Mouse (Mus musculus): ENCODE measurements at regions not wholly inside any gene's neighbourhood (a gene's known extent, or its start where the extent isn't known, plus 50 kb on each side); places are given as distances from the start of the nearest gene placed in this dataset.

GRCm38 (mm10) chr10:44609187-44609586 is 80.9 kb upstream of the Prdm1 start:
- 85% methylated on average over 6 of the region's 6 CpGs for WGBS

GRCm38 (mm10) chr10:44607334-44607851 is 79.1 kb upstream of the Prdm1 start:
- H3K4me3 ChIP-seq: no peak overlapping the region
- no peaks in the 10 kb centered on the region for H3K4me1 ChIP-seq (replicated peaks)
- H3K27ac ChIP-seq: no peak overlapping the region
- H3K4me2 ChIP-seq: no peak overlapping the region
- H3K9ac ChIP-seq: no peak overlapping the region
- WGBS: 81% methylated on average over 5 of the region's 5 CpGs
- H3K36me3 ChIP-seq: no peaks in the 10 kb centered on the region
- no peaks in the 10 kb centered on the region for H3K9me3 ChIP-seq
- ATAC-seq (ENCODE audit: low FRiP score): no peak
- H3K27me3 ChIP-seq: no peaks in the 10 kb centered on the region

More at GRCm38 (mm10) chr10:44609187-44609586, 80.9 kb upstream of the Prdm1 start:
- Histone ChIP-seq H3K4me1 (replicated peaks) (no peaks in the 10 kb centered on the region), H3K9ac (no peak overlapping the region), H3K4me3 (no peak overlapping the region), H3K27ac (no peak overlapping the region), H3K27me3 (no peaks in the 10 kb centered on the region), H3K9me3 (no peaks in the 10 kb centered on the region), H3K36me3 (no peaks in the 10 kb centered on the region), H3K4me2 (no peak overlapping the region)
- ATAC-seq (ENCODE audit: low FRiP score): no peak

GRCm38 (mm10) chr10:44604512-44604911 is 76.2 kb upstream of the Prdm1 start:
- Histone ChIP-seq H3K9me3 (no peaks in the 10 kb centered on the region), H3K4me1 (replicated peaks) (0 out of 2 replicates have a peak, but pooled peaks cover 2% of the 10 kb centered on the region), H3K36me3 (no peaks in the 10 kb centered on the region), H3K9ac (no peak overlapping the region), H3K27ac (no peak overlapping the region), H3K4me3 (no peak overlapping the region), H3K27me3 (no peaks in the 10 kb centered on the region), H3K4me2 (no peak overlapping the region)
- ATAC-seq (ENCODE audit: low FRiP score): no peak
- WGBS: 92% methylated on average over 11 of the region's 11 CpGs

- 79% methylated on average over 5 of the region's 5 CpGs for WGBS
- no peaks in the 10 kb centered on the region for H3K9me3 ChIP-seq
- 0 out of 2 replicates have a peak, but pooled peaks cover 2% of the 10 kb centered on the region for H3K4me1 ChIP-seq (replicated peaks)
- no peaks in the 10 kb centered on the region for H3K27me3 ChIP-seq
- no peaks in the 10 kb centered on the region for H3K36me3 ChIP-seq
- no peak overlapping the region for H3K4me2 ChIP-seq
- no peak for ATAC-seq (ENCODE audit: low FRiP score)
- no peak overlapping the region for H3K9ac ChIP-seq
- no peak overlapping the region for H3K4me3 ChIP-seq
- no peak overlapping the region for H3K27ac ChIP-seq
Measured at GRCm38 (mm10) chr10:44603461-44603860, 75.2 kb upstream of the Prdm1 start.

GRCm38 (mm10) chr10:44601550-44601949 is 73.2 kb upstream of the Prdm1 start:
- 87% methylated on average over 10 of the region's 10 CpGs for WGBS
- Histone ChIP-seq H3K9me3 (no peaks in the 10 kb centered on the region), H3K4me3 (no peak overlapping the region), H3K27me3 (no peaks in the 10 kb centered on the region), H3K4me1 (replicated peaks) (0 out of 2 replicates have a peak, but pooled peaks cover 2% of the 10 kb centered on the region), H3K4me2 (no peak overlapping the region), H3K36me3 (no peaks in the 10 kb centered on the region), H3K27ac (no peak overlapping the region), H3K9ac (no peak overlapping the region)
- no peak for ATAC-seq (ENCODE audit: low FRiP score)

GRCm38 (mm10) chr10:44599964-44600334 is 71.6 kb upstream of the Prdm1 start:
- H3K9me3 ChIP-seq: no peaks in the 10 kb centered on the region
- H3K4me2 ChIP-seq: no peak overlapping the region
- 0 out of 2 replicates have a peak, but pooled peaks cover 2% of the 10 kb centered on the region for H3K4me1 ChIP-seq (replicated peaks)
- no peaks in the 10 kb centered on the region for H3K27me3 ChIP-seq
- no peak overlapping the region for H3K9ac ChIP-seq
- 62% methylated on average over 4 of the region's 4 CpGs for WGBS
- H3K36me3 ChIP-seq: no peaks in the 10 kb centered on the region
- ATAC-seq (ENCODE audit: low FRiP score): no peak
- H3K4me3 ChIP-seq: no peak overlapping the region
- no peak overlapping the region for H3K27ac ChIP-seq

GRCm38 (mm10) chr10:44599331-44599963 is 71.1 kb upstream of the Prdm1 start:
- no peak overlapping the region for H3K9ac ChIP-seq
- H3K9me3 ChIP-seq: no peaks in the 10 kb centered on the region
- H3K27me3 ChIP-seq: no peaks in the 10 kb centered on the region
- ATAC-seq (ENCODE audit: low FRiP score): no peak
- H3K27ac ChIP-seq: no peak overlapping the region
- 0 out of 2 replicates have a peak, but pooled peaks cover 2% of the 10 kb centered on the region for H3K4me1 ChIP-seq (replicated peaks)
- no peak overlapping the region for H3K4me2 ChIP-seq
- no peak overlapping the region for H3K4me3 ChIP-seq
- 65% methylated on average over 10 of the region's 10 CpGs for WGBS
- no peaks in the 10 kb centered on the region for H3K36me3 ChIP-seq

GRCm38 (mm10) chr10:44598615-44599014 is 70.3 kb upstream of the Prdm1 start:
- Histone ChIP-seq H3K4me1 (replicated peaks) (0 out of 2 replicates have a peak, but pooled peaks cover 2% of the 10 kb centered on the region), H3K4me2 (no peak overlapping the region), H3K27me3 (no peaks in the 10 kb centered on the region), H3K9me3 (no peaks in the 10 kb centered on the region), H3K9ac (no peak overlapping the region), H3K36me3 (no peaks in the 10 kb centered on the region), H3K27ac (no peak overlapping the region), H3K4me3 (no peak overlapping the region)
- WGBS: 90% methylated on average over 3 of the region's 3 CpGs
- no peak for ATAC-seq (ENCODE audit: low FRiP score)

- Histone ChIP-seq H3K4me1 (replicated peaks) (0 out of 2 replicates have a peak, but pooled peaks cover 2% of the 10 kb centered on the region), H3K9ac (no peak overlapping the region), H3K9me3 (no peaks in the 10 kb centered on the region), H3K4me3 (no peak overlapping the region), H3K27me3 (no peaks in the 10 kb centered on the region), H3K36me3 (no peaks in the 10 kb centered on the region), H3K27ac (no peak overlapping the region), H3K4me2 (no peak overlapping the region)
- 83% methylated on average over 2 of the region's 2 CpGs for WGBS
- ATAC-seq (ENCODE audit: low FRiP score): no peak
Measured at GRCm38 (mm10) chr10:44595932-44596331, 67.6 kb upstream of the Prdm1 start.

GRCm38 (mm10) chr10:44589842-44590241 is 61.5 kb upstream of the Prdm1 start:
- 93% methylated on average over 6 of the region's 6 CpGs for WGBS

GRCm38 (mm10) chr10:44589352-44589751 is 61.1 kb upstream of the Prdm1 start:
- Histone ChIP-seq H3K4me1 (replicated peaks) (no peaks in the 10 kb centered on the region), H3K27ac (no peak overlapping the region), H3K4me3 (no peak overlapping the region), H3K4me2 (no peak overlapping the region), H3K9me3 (no peaks in the 10 kb centered on the region), H3K36me3 (no peaks in the 10 kb centered on the region), H3K9ac (no peak overlapping the region), H3K27me3 (no peaks in the 10 kb centered on the region)
- ATAC-seq (ENCODE audit: low FRiP score): no peak

More at GRCm38 (mm10) chr10:44589842-44590241, 61.5 kb upstream of the Prdm1 start:
- H3K4me2 ChIP-seq: no peak overlapping the region
- no peak for ATAC-seq (ENCODE audit: low FRiP score)
- H3K27ac ChIP-seq: no peak overlapping the region
- no peaks in the 10 kb centered on the region for H3K36me3 ChIP-seq
- H3K4me1 ChIP-seq (replicated peaks): no peaks in the 10 kb centered on the region
- H3K9me3 ChIP-seq: no peaks in the 10 kb centered on the region
- no peak overlapping the region for H3K9ac ChIP-seq
- H3K4me3 ChIP-seq: no peak overlapping the region
- no peaks in the 10 kb centered on the region for H3K27me3 ChIP-seq

- H3K27ac ChIP-seq: no peak overlapping the region
- WGBS: 80% methylated on average over 2 of the region's 2 CpGs
- H3K4me2 ChIP-seq: no peak overlapping the region
- no peak overlapping the region for H3K9ac ChIP-seq
- no peaks in the 10 kb centered on the region for H3K36me3 ChIP-seq
- H3K9me3 ChIP-seq: no peaks in the 10 kb centered on the region
- ATAC-seq (ENCODE audit: low FRiP score): no peak
- H3K4me3 ChIP-seq: no peak overlapping the region
- H3K27me3 ChIP-seq: no peaks in the 10 kb centered on the region
- no peaks in the 10 kb centered on the region for H3K4me1 ChIP-seq (replicated peaks)
Measured at GRCm38 (mm10) chr10:44582736-44583135, 54.4 kb upstream of the Prdm1 start.
